24 mouse cellular contexts compared by ENCODE assay signal in the genomic region with DNA sequence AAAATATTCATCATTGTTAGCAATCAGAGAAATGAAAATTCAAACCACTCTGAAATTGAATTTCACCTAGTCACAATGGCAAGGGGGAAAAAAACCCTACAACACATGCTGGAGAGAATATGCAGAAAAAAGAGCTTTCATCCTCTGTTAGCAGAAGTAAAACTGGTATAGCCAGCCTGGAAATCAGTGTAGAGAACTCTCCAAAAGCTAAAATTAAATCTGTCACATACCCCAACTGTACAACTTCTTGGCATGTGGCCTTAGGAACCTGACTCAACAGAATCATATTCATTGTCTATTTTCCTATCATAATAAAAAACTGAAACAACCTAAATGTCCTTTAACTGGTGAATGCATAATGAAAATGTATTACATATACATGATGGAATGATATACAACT. TPM values are rescaled to one million over a fixed set of nuclear protein-coding genes. Genes with fewer than 3 reads are reported as not detected.
DNase-seq lines count a peak whose midpoint lies in the region; ATAC-seq lines count a peak whose summit lies in the region.
"Had no signal": no experiment of that assay in that cellular context is flagged by ENCODE, and none has a peak within 500 bp of the region (broad histone marks: within the 10 kb centered on the region; RNA-seq: fewer than 3 reads in every experiment).

No protein-coding gene starts in this region.

- ATAC-seq in frontal cortex, adult (ENCODE audit: low TSS enrichment): peak; percentile 59
- ATAC-seq: activated CD4-positive, CD25-positive, alpha-beta regulatory T cell, adult 4 months; CD4-positive, CD25-positive, alpha-beta regulatory T cell, adult 4 months; forebrain, embryonic 14.5 days; forebrain, embryonic 16.5 days; Patski had no signal

- no peak for DNase-seq in frontal cortex, postnatal 14 days (ENCODE audit: low spot score in 2 of 2)
- peak; percentile 3 for DNase-seq in layer of hippocampus, adult 9-10 months (ENCODE audit: low spot score)
- no peak for DNase-seq in layer of hippocampus, adult 8-10 months (ENCODE audit: low spot score in 2 of 2)
- DNase-seq in brain, adult 2 months (ENCODE audit: low read depth, low spot score): peak; percentile 17
- DNase-seq: adrenal gland, adult 8-10 months; adrenal gland, postnatal 14 days; adrenal gland, postnatal 36 days; B cell, adult 2 months; cerebellum, adult 11 months; cerebellum, adult 18-20 months; cerebellum, adult 8-10 months; cerebellum, adult 9-11 months; cerebellum, postnatal 14 days; cerebellum, postnatal 36 days; embryo, embryonic 11 days had no signal

RNA-seq across cellular contexts. Expression of a gene that starts 22.0 kb away (rescaled TPM):
- total RNA-seq in layer of hippocampus, adult 8-10 months (2022): not detected
- total RNA-seq: adrenal gland, postnatal 36 days; CH12.LX; common myeloid progenitor, adult 5-6 weeks; G1E had no signal

Comparison
In these comparisons a context has a peak if more than half of its experiments do, and no peak if none do; other contexts are left out.
1. DNase-seq: peak in layer of hippocampus, adult 9-10 months (single experiment) and brain, adult 2 months (single experiment); none in frontal cortex, postnatal 14 days (0 of 2) and layer of hippocampus, adult 8-10 months (0 of 2).